Mouse (Mus musculus) brain, embryonic 14.5 days (tissue): ENCODE measurements around the gene Cdc34b. TPM values are rescaled to one million over a fixed set of nuclear protein-coding genes. Genes with fewer than 3 reads are reported as not detected.
A peak's percentile ranks its signal among the peaks of the same experiment; 100 is the strongest.

Source experiments
- DNase-seq: peaks from one replicate; pipeline ENCODE4 v3.0.0-alpha.2; 2011; ENCODE audit warnings: low read depth
- CTCF ChIP-seq: fragments of 200-500 bp; IDR thresholded peaks from 2 replicates; pipeline ENCODE4 v1.5.1; 2012; ENCODE audit warnings: inconsistent platforms, mild to moderate bottlenecking, moderate library complexity, borderline replicate concordance; ENCODE audit not compliant: insufficient read depth, insufficient read length; ENCODE audit errors: extremely low read depth
- POLR2A ChIP-seq: fragments of 200-500 bp; IDR thresholded peaks from 2 replicates; pipeline ENCODE4 v1.6.1; 2012; ENCODE audit warnings: mild to moderate bottlenecking, inconsistent platforms, borderline replicate concordance; ENCODE audit not compliant: poor library complexity, insufficient read depth, insufficient read length, severe bottlenecking; ENCODE audit errors: extremely low read depth
- polyA plus RNA-seq: library from polyadenylated mRNA; depleted of rRNA; stranded (reverse); fragments of >200 nt; gene quantifications from 2 replicates; pipeline ENCODE4 v1.2.3, GENCODE M21; 2012

Cdc34b gene
- polyA plus RNA-seq, 1 experiment = 0.16 TPM

DNA sequence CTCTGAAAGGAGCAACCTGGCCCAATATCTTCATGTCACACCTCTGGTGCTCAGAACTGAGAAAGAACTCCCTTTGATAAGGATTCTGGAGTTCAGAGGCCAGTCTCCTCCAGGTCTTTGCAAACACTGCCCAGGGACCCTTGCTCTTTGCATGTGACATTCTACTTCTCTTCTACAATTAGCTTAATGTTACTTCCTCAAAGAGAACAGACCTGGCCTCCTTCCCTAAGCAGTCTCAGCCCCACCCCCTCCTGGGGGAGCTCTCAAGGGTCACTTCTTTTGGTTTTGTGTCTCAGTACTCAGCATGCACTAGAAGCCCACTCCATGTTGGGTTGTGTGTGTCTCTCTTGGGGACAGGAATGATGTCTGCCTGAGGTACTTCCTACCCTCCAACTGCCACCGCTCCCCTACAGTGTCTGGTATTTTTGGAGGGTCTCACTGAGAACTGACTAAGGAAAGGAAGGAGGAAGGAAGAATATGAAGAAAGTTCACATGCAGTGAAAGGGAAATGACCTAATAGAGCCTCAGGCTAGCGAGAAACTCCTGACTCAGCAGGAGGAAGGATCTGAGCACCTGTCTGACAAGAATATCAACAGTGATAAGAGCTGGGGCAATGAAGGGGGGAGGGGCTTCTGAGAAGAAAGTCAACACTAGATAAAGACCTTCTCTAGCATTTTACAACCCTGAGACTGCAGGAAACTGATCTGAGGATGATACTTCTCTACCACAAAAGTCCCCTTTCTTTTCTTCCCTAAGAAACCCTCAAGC, 11.5 kb downstream of the Cdc34b start:
- TF ChIP-seq POLR2A (no peak), CTCF (no peak)
- DNase-seq = no peak

DNA sequence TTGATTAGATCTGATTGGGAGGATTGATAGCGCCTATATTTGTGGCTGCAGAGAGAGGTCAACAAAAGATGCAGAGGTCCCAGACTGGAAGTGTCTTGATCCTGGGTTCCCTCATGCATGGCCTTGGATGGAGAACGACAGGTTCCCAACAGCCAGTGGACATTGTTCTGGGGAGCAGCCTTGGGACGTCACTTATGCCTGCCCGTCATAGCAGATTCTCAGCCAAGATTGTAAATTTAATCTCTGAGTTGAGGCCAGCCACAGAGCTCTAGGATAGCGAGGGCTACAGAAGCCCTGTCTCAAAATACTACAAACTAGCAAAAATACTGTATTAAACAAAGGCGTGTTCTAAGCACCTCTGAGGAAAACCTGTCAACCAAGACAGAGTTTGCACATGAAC, 18.3 kb downstream of the Cdc34b start:
- DNase-seq = no peak
- TF ChIP-seq CTCF = no peak
- no peak for TF ChIP-seq POLR2A

DNA sequence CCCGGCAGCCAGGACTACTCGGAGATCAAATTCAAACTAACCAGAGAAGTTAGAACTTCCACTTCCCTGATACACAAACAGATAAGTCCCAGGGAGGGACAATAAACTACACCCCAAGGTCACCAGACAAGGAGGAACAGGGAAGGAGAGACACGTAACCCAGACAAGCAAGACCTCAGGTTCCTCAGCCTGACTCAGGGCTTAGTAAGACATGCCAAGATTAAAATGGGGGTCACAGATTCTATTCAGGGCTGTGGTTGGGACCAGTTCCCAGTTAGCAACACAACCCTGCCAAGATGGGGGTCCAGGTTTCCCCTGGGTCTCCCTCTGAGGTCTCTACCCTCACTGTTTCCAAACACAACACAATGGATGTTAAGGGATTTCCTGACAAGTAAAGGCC, 18.8 kb downstream of the Cdc34b start:
- TF ChIP-seq CTCF (no peak), POLR2A (no peak)
- no peak for DNase-seq

DNA sequence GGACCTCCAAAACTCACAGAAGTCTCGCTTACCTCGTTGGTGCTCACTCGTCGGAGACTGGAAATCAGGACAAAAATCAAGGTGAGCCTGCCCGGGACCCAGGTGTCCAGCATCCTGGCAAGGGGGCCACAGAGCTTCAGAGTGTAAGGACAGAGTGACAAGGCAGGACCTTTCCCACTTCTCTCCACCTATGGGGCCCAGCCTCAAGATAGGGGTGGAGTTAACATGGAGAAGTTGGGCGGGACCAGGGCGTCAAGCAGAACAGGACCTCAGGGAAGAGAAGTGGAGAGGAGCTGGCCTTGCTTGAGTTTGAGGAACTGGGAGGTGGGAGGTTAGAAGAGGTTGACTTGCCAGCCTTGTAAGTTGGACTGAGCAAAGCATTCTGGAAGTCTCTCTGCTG, 19.2 kb downstream of the Cdc34b start:
- no peak for DNase-seq
- no peak for TF ChIP-seq POLR2A
- no peak for TF ChIP-seq CTCF

- no peak for DNase-seq
Measured at GRCm38 (mm10) chr11:94762281-94762680, 20.7 kb downstream of the Cdc34b start.

DNA sequence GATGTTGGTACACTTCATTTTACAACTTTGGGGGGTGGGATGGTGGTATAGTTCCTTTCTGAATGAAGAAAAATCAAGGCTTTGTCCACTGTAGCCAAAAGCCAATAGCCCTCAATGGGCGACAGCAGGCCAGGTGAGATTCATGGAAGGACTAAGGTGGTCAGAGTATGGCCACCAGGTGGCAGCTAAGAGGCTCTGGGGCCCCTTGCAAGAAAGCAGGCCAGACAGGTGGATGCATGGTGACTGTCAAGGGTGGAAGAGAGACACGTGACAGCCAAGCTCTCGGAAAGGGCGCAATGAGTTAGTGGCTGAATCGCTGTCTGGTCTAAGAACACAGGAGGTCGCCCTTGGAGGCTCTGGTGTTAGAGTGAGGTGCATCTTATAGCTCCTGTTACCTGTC, 21.2 kb downstream of the Cdc34b start:
- DNase-seq = no peak
- TF ChIP-seq CTCF = no peak
- TF ChIP-seq POLR2A = no peak

More at GRCm38 (mm10) chr11:94762281-94762680, 20.7 kb downstream of the Cdc34b start:
- TF ChIP-seq POLR2A (no peak), CTCF (no peak)

DNA sequence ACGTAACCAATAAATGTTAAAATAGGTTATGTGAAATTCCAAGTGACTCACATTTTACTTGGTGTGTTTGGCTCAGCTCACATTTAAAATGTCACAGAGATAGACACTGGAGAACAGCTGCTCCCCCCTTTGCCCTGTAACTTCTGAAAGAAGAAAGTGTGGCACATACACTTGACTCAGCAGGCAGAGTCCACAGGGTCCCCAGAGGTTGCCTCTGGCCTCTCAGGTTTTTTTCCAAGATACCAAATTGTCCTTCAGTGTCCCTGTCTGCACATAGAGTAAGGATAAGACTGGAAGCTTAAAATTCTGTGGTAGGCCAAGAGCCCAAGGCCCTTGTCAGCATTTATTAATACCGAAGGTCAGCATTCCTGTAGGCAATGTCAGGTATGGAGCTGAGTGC, 25.7 kb downstream of the Cdc34b start:
- DNase-seq = no peak
- TF ChIP-seq CTCF = no peak
- TF ChIP-seq POLR2A = no peak

DNA sequence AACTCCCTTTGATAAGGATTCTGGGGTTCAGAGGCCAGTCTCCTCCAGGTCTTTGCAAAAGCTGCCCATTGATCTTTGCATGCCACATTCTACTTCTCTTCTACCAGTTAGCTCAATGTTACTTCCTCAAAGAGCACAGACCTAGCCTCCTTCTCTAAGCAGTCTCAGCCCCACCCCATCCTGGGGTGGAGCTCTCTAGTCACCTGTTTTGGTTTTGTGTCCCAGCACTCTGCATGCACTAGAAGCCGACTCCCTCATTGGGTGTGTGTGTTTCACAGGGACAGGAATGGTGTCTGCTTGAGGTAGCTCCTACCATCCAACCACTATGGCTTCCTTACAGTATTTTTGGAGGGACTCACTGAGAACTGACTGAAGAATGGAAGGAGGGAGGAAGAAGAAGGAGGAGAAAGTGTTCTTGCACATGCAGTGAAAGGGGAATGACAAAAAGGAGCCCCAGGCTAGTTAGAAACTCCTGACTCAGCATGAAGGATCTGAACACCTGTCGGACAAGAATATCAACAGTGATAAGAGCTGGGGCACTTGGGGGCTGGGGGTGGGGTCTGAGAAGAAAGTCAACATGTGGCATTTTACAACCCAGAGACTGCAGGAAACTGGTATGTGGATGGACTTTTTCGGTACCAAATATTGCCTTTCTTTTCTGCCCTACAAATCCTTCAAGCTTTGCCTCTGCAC, 30.9 kb downstream of the Cdc34b start:
- DNase-seq = no peak

DNA sequence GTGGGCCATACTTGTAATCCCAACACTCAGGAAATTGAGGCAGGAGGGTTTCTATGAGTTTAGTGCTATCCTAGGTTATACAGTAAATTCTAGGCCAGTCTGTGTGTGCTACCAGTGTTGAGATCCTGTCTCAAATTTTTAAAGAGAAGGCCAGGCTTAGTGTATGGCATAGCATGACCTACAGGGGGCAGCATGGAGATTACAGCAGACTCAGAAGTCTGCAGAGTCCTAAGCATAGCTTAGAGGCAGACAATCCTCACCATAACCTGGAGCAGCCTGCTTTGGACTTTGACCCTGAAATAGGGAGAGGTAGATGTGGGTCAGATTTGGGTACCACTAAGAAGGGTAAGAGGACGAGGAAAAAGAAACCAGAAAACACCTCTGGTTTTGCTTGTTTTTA, 32.3 kb downstream of the Cdc34b start:
- peak; percentile 7 for DNase-seq
- peak; percentile 41; the same call in 1 of the 2 replicates for TF ChIP-seq CTCF
- no peak for TF ChIP-seq POLR2A

More for the DNA sequence above, 30.9 kb downstream of the Cdc34b start:
- no peak for TF ChIP-seq POLR2A
- TF ChIP-seq CTCF = no peak

GRCm38 (mm10) chr11:94774887-94775497, 33.4 kb downstream of the Cdc34b start:
- no peak for DNase-seq
- no peak for TF ChIP-seq CTCF
- TF ChIP-seq POLR2A = no peak

- no peak for TF ChIP-seq CTCF
- no peak for DNase-seq
Measured at GRCm38 (mm10) chr11:94782603-94783002, 41.0 kb downstream of the Cdc34b start, which contains the start of gene Tmem92. Gene Tmem92, minus strand, starts transcription at chr11:94782703.
